Mouse (Mus musculus) neural tube, embryonic 15.5 days (tissue): Measurements from ENCODE around the gene Per1. TPM values are rescaled to one million over a fixed set of nuclear protein-coding genes. Genes with fewer than 3 reads are reported as not detected.
A peak's percentile ranks its signal among the peaks of the same experiment; 100 is the strongest.

Experiments
- ATAC-seq: fragments of 200-750 bp; cut with Nextera tagmentation; 2 replicates; pipeline ENCODE4 v1.8.0; 2017; ENCODE audit warnings: mild to moderate bottlenecking, moderate TSS enrichment, moderate library complexity; ENCODE audit not compliant: low FRiP score
- H3K27ac ChIP-seq: fragments of 300-500 bp; sonication (generic); replicated peaks from 2 replicates; pipeline ENCODE4 v1.5.1; 2015; ENCODE audit warnings: mild to moderate bottlenecking, inconsistent platforms
- H3K27me3 ChIP-seq: fragments of 300-500 bp; sonication (generic); replicated peaks from 2 replicates; pipeline ENCODE4 v1.6.1; 2015; ENCODE audit warnings: inconsistent platforms
- H3K36me3 ChIP-seq: fragments of 300-500 bp; sonication (generic); 2 replicates; pipeline ENCODE4 v1.6.1; 2015; ENCODE audit warnings: inconsistent platforms
- H3K4me1 ChIP-seq: fragments of 300-500 bp; sonication (generic); 2 replicates; pipeline ENCODE4 v1.6.1; 2015; ENCODE audit warnings: inconsistent platforms
- H3K4me2 ChIP-seq: fragments of 300-500 bp; sonication (generic); 2 replicates; pipeline ENCODE4 v1.6.1; 2015; ENCODE audit warnings: inconsistent platforms, mild to moderate bottlenecking, moderate library complexity
- H3K4me3 ChIP-seq: fragments of 300-500 bp; sonication (generic); replicated peaks from 2 replicates; pipeline ENCODE4 v1.5.1; 2015; ENCODE audit warnings: mild to moderate bottlenecking, inconsistent platforms
- H3K9ac ChIP-seq: fragments of 300-500 bp; sonication (generic); replicated peaks from 2 replicates; pipeline ENCODE4 v1.6.1; 2015; ENCODE audit warnings: mild to moderate bottlenecking, inconsistent platforms
- H3K9me3 ChIP-seq: fragments of 300-500 bp; sonication (generic); replicated peaks from 2 replicates; pipeline ENCODE4 v1.6.1; 2016; ENCODE audit warnings: inconsistent platforms
- WGBS: fragments of 180-500 bp; shearing (Covaris S2); methylation state at CpG from one replicate; pipeline ENCODE4 v1.1.7; 2015; ENCODE audit warnings: mixed read lengths; 5-methylcytosine and 5-hydroxymethylcytosine counted together
- polyA plus RNA-seq: library from polyadenylated mRNA; unstranded; fragments of >200 nt; fragmentation: Nextera tagmentation; extraction: Ambion mirVana; gene quantifications from 2 replicates; pipeline ENCODE4 v1.2.1, GENCODE M21; 2015

The Per1 gene
- 10.0 and 11.9 TPM in 2 replicates for polyA plus RNA-seq

GRCm38 (mm10) chr11:69094697-69095429 is at the start of gene Per1:
Gene Per1, plus strand, starts transcription at chr11:69095217.
- H3K27ac ChIP-seq = peak within 1 kb of the TSS; percentile 91
- peak within 1 kb of the TSS; percentile 95 for H3K4me2 ChIP-seq
- peak; percentile 94 for ATAC-seq
- H3K9me3 ChIP-seq = no peaks in the 10 kb centered on the region
- peaks cover 26% of the 10 kb centered on the region for H3K36me3 ChIP-seq
- H3K9ac ChIP-seq = peak within 1 kb of the TSS; percentile 46
- H3K27me3 ChIP-seq = no peaks in the 10 kb centered on the region
- H3K4me1 ChIP-seq = peaks cover 79% of the 10 kb centered on the region
- WGBS = under 1% methylated on average over 37 of the region's 37 CpGs
- H3K4me3 ChIP-seq = peak within 1 kb of the TSS; percentile 50

- Histone ChIP-seq H3K4me1 (peaks cover 12% of the 10 kb centered on the region), H3K9me3 (no peaks in the 10 kb centered on the region), H3K27ac (no peak within 1 kb of the TSS; the same call in 1 of the 2 replicates), H3K4me2 (peak within 1 kb of the TSS; percentile 100), H3K36me3 (no peaks in the 10 kb centered on the region), H3K27me3 (no peaks in the 10 kb centered on the region), H3K9ac (peak within 1 kb of the TSS; percentile 45), H3K4me3 (peak within 1 kb of the TSS; percentile 63)
- WGBS = under 1% methylated on average over 53 of the region's 54 CpGs
- peak; percentile 19; the same call in 1 of the 2 replicates for ATAC-seq
Observed at GRCm38 (mm10) chr11:69045531-69046394, 49.3 kb upstream of the Per1 start, which contains the start of gene Aurkb. Gene Aurkb, plus strand, starts transcription at chr11:69045647.

- H3K4me2 ChIP-seq = peak overlapping the region; percentile 100
- H3K36me3 ChIP-seq = no peaks in the 10 kb centered on the region
- no peak for ATAC-seq
- 14% methylated on average over 9 of the region's 9 CpGs for WGBS
- H3K9ac ChIP-seq = peak overlapping the region; percentile 45; the same call in 1 of the 2 replicates
- H3K4me3 ChIP-seq = peak overlapping the region; percentile 63
- H3K27ac ChIP-seq = no peak overlapping the region
- H3K4me1 ChIP-seq = peaks cover 12% of the 10 kb centered on the region
- H3K9me3 ChIP-seq = no peaks in the 10 kb centered on the region
- no peaks in the 10 kb centered on the region for H3K27me3 ChIP-seq
Observed at GRCm38 (mm10) chr11:69046395-69046774, 48.6 kb upstream of the Per1 start.

GRCm38 (mm10) chr11:69047592-69047991 is 47.4 kb upstream of the Per1 start:
- H3K9ac ChIP-seq = no peak overlapping the region
- H3K4me2 ChIP-seq = peak overlapping the region; percentile 100; the same call in 1 of the 2 replicates
- 89% methylated on average over 12 of the region's 12 CpGs for WGBS

GRCm38 (mm10) chr11:69048151-69048550 is 46.9 kb upstream of the Per1 start:
- H3K4me1 ChIP-seq = peaks cover 12% of the 10 kb centered on the region
- H3K4me3 ChIP-seq = no peak overlapping the region
- ATAC-seq = no peak
- H3K27ac ChIP-seq = no peak overlapping the region
- H3K9me3 ChIP-seq = no peaks in the 10 kb centered on the region
- H3K36me3 ChIP-seq = no peaks in the 10 kb centered on the region
- no peak overlapping the region for H3K4me2 ChIP-seq
- no peaks in the 10 kb centered on the region for H3K27me3 ChIP-seq
- H3K9ac ChIP-seq = no peak overlapping the region
- 95% methylated on average over 14 of the region's 14 CpGs for whole genome bisulfite sequencing

More at GRCm38 (mm10) chr11:69047592-69047991, 47.4 kb upstream of the Per1 start:
- Histone ChIP-seq H3K27ac (no peak overlapping the region), H3K27me3 (no peaks in the 10 kb centered on the region), H3K4me1 (peaks cover 12% of the 10 kb centered on the region), H3K9me3 (no peaks in the 10 kb centered on the region), H3K4me3 (no peak overlapping the region), H3K36me3 (no peaks in the 10 kb centered on the region)
- no peak for ATAC-seq

- 80% methylated on average over 8 of the region's 8 CpGs for WGBS
- no peaks in the 10 kb centered on the region for H3K27me3 ChIP-seq
- H3K9me3 ChIP-seq = no peaks in the 10 kb centered on the region
- H3K4me3 ChIP-seq = no peak overlapping the region
- H3K27ac ChIP-seq = no peak overlapping the region
- no peak overlapping the region for H3K4me2 ChIP-seq
- ATAC-seq = no peak
- H3K9ac ChIP-seq = no peak overlapping the region
- H3K4me1 ChIP-seq = peaks cover 9% of the 10 kb centered on the region
- H3K36me3 ChIP-seq = no peaks in the 10 kb centered on the region
Observed at GRCm38 (mm10) chr11:69050748-69051147, 44.3 kb upstream of the Per1 start.

GRCm38 (mm10) chr11:69051771-69052170 is 43.2 kb upstream of the Per1 start:
- ATAC-seq = no peak
- no peaks in the 10 kb centered on the region for H3K9me3 ChIP-seq
- H3K36me3 ChIP-seq = no peaks in the 10 kb centered on the region
- no peaks in the 10 kb centered on the region for H3K27me3 ChIP-seq
- no peak overlapping the region for H3K4me3 ChIP-seq
- H3K4me1 ChIP-seq = 0 out of 2 replicates have a peak, but pooled peaks cover under 1% of the 10 kb centered on the region
- no peak overlapping the region for H3K27ac ChIP-seq
- H3K9ac ChIP-seq = no peak overlapping the region
- 77% methylated on average over 4 of the region's 4 CpGs for WGBS
- no peak overlapping the region for H3K4me2 ChIP-seq

GRCm38 (mm10) chr11:69052824-69053421 is 42.1 kb upstream of the Per1 start:
- Histone ChIP-seq H3K9me3 (no peaks in the 10 kb centered on the region), H3K4me2 (no peak overlapping the region), H3K36me3 (no peaks in the 10 kb centered on the region), H3K4me3 (no peak overlapping the region), H3K27ac (no peak overlapping the region), H3K4me1 (peaks cover under 1% of the 10 kb centered on the region), H3K27me3 (no peaks in the 10 kb centered on the region), H3K9ac (no peak overlapping the region)
- 78% methylated on average over 2 of the region's 2 CpGs for WGBS
- no peak for ATAC-seq

GRCm38 (mm10) chr11:69053848-69054247 is 41.2 kb upstream of the Per1 start:
- no peak for ATAC-seq
- H3K36me3 ChIP-seq = no peaks in the 10 kb centered on the region
- H3K4me3 ChIP-seq = no peak overlapping the region
- H3K27me3 ChIP-seq = no peaks in the 10 kb centered on the region
- H3K27ac ChIP-seq = no peak overlapping the region
- peaks cover 9% of the 10 kb centered on the region for H3K4me1 ChIP-seq
- H3K4me2 ChIP-seq = no peak overlapping the region
- H3K9me3 ChIP-seq = no peaks in the 10 kb centered on the region
- no peak overlapping the region for H3K9ac ChIP-seq
- WGBS = 80% methylated on average over 3 of the region's 3 CpGs

- peak overlapping the region; percentile 91 for H3K27ac ChIP-seq
- no peaks in the 10 kb centered on the region for H3K27me3 ChIP-seq
- H3K9me3 ChIP-seq = no peaks in the 10 kb centered on the region
- H3K4me1 ChIP-seq = peaks cover 29% of the 10 kb centered on the region
- no peak for ATAC-seq
- WGBS = 72% methylated on average over 2 of the region's 2 CpGs
- H3K4me3 ChIP-seq = peak overlapping the region; percentile 92
- peak overlapping the region; percentile 60 for H3K9ac ChIP-seq
- H3K36me3 ChIP-seq = no peaks in the 10 kb centered on the region
- peak overlapping the region; percentile 92 for H3K4me2 ChIP-seq
Observed at GRCm38 (mm10) chr11:69058265-69058664, 36.8 kb upstream of the Per1 start.

- Histone ChIP-seq H3K4me3 (peak overlapping the region; percentile 92), H3K36me3 (no peaks in the 10 kb centered on the region), H3K4me1 (peaks cover 30% of the 10 kb centered on the region), H3K27ac (peak overlapping the region; percentile 91), H3K4me2 (peak overlapping the region; percentile 92), H3K27me3 (no peaks in the 10 kb centered on the region), H3K9ac (peak overlapping the region; percentile 60), H3K9me3 (no peaks in the 10 kb centered on the region)
- WGBS = 3% methylated on average over 19 of the region's 19 CpGs
- ATAC-seq = peak; percentile 21; the same call in 1 of the 2 replicates
Observed at GRCm38 (mm10) chr11:69058729-69059356, 36.2 kb upstream of the Per1 start.
